Mouse (Mus musculus) limb, embryonic 10.5 days (tissue): ENCODE results near the gene Epo. TPM values are rescaled to one million over a fixed set of nuclear protein-coding genes. Genes with fewer than 3 reads are reported as not detected.

Source experiments
- microRNA-seq: library from miRNA; unstranded; fragments of <30 nt; microRNA quantifications from one replicate; pipeline ENCODE4, GENCODE M21; 2017
- polyA plus RNA-seq: library from polyadenylated mRNA; unstranded; fragments of >200 nt; fragmentation: Nextera tagmentation; extraction: Ambion mirVana; gene quantifications from 2 replicates; pipeline ENCODE4 v1.2.1, GENCODE M21; 2016

Epo gene
- polyA plus RNA-seq, 1 experiment from 2014 or later = 1.5 TPM

Small RNA genes within 50 kb of the gene (microRNA-seq; reads per million reads assigned to microRNA genes)
- gene Mir6418 = not detected

Other genes with a start within 250 kb of the Epo start
- gene Ache, start 245.7 kb downstream of the Epo start, polyA plus RNA-seq = 1.7 and 1.8 TPM in 2 replicates
- 8.1 and 8.5 TPM in 2 replicates for gene Ufsp1, start 238.6 kb downstream of the Epo start, polyA plus RNA-seq
- 200 and 201 TPM in 2 replicates for gene Srrt, start 225.6 kb downstream of the Epo start, polyA plus RNA-seq
- gene Trip6, start 218.8 kb downstream of the Epo start, polyA plus RNA-seq = 73.4 and 75.9 TPM in 2 replicates
- 10.4 and 10.6 TPM in 2 replicates for gene Slc12a9, start 199.6 kb downstream of the Epo start, polyA plus RNA-seq
- gene Ephb4, start 183.1 kb downstream of the Epo start, polyA plus RNA-seq = 66.3 and 81.0 TPM in 2 replicates
- 0.03 and 0.10 TPM in 2 replicates for gene Zan, start 56.2 kb downstream of the Epo start, polyA plus RNA-seq
- gene Pop7, start 30.7 kb downstream of the Epo start, polyA plus RNA-seq = 53.2 and 63.4 TPM in 2 replicates
- 13.5 and 14.6 TPM in 2 replicates for gene Gigyf1, start 14.7 kb downstream of the Epo start, polyA plus RNA-seq
- 257 and 295 TPM in 2 replicates for gene Gnb2, start 268 bp upstream of the Epo start, polyA plus RNA-seq
- gene Actl6b, start 20.3 kb upstream of the Epo start, polyA plus RNA-seq = not detected in 2 replicates
- 0.79 and 1.4 TPM in 2 replicates for gene Tfr2, start 36.6 kb upstream of the Epo start, polyA plus RNA-seq
- 14.7 and 16.4 TPM in 2 replicates for gene Mospd3, start 67.8 kb upstream of the Epo start, polyA plus RNA-seq
- gene Pcolce, start 80.5 kb upstream of the Epo start, polyA plus RNA-seq = 153 and 165 TPM in 2 replicates
- 0.11 and 0.60 TPM in 2 replicates for gene Fbxo24, start 95.8 kb upstream of the Epo start, polyA plus RNA-seq
- gene Lrch4, start 95.9 kb upstream of the Epo start, polyA plus RNA-seq = 25.9 and 32.2 TPM in 2 replicates
- gene Gm20605, start 95.9 kb upstream of the Epo start, polyA plus RNA-seq = 12.6 and 14.8 TPM in 2 replicates
- gene Sap25, start 108.1 kb upstream of the Epo start, polyA plus RNA-seq = 8.0 and 9.7 TPM in 2 replicates
- gene Irs3, start 112.5 kb upstream of the Epo start, polyA plus RNA-seq = 0.23 and 0.48 TPM in 2 replicates
- gene Agfg2, start 151.5 kb upstream of the Epo start, polyA plus RNA-seq = 18.6 and 22.9 TPM in 2 replicates
- gene Nyap1, start 208.4 kb upstream of the Epo start, polyA plus RNA-seq = 1.1 and 2.5 TPM in 2 replicates
- 78.1 and 99.5 TPM in 2 replicates for gene Tsc22d4, start 212.5 kb upstream of the Epo start, polyA plus RNA-seq
- gene Ppp1r35, start 245.6 kb upstream of the Epo start, polyA plus RNA-seq = 47.0 and 49.5 TPM in 2 replicates